Mouse (Mus musculus) 416B (cell line): ENCODE data around the gene Glt28d2.
"Not testable (repeated sequence)": the region's sequence is repeated elsewhere in the genome, so short reads cannot be mapped to it uniquely, and the experiment has no call there.

Source experiments
- DNase-seq: peaks from one replicate; pipeline ENCODE4 v3.0.0; 2011; ENCODE audit warnings: low read depth

Gene Glt28d2

GRCm38 (mm10) chr3:85887239-85887827 lies at the start of gene Glt28d2, which contains the start of gene Gm37240:
TSS of gene Glt28d2 (minus strand) at chr3:85887516.
TSS of gene Gm37240 (minus strand) at chr3:85887518.
- DNase-seq = no peak

- no peak for DNase-seq
These were observed 46.3 kb upstream of the Glt28d2 start for GRCm38 (mm10) chr3:85933586-85933985.

- no peak for DNase-seq
These were observed 44.5 kb upstream of the Glt28d2 start for GRCm38 (mm10) chr3:85931859-85932258.

- DNase-seq = no peak
These were observed 43.4 kb upstream of the Glt28d2 start for GRCm38 (mm10) chr3:85930671-85931255.

GRCm38 (mm10) chr3:85929711-85930110 lies 42.4 kb upstream of the Glt28d2 start:
- no peak for DNase-seq

GRCm38 (mm10) chr3:85928140-85928611 lies 40.9 kb upstream of the Glt28d2 start:
- no peak for DNase-seq

- DNase-seq = no peak
These were observed 40.0 kb upstream of the Glt28d2 start for GRCm38 (mm10) chr3:85927296-85927695.

GRCm38 (mm10) chr3:85923954-85924945 lies 36.9 kb upstream of the Glt28d2 start:
- DNase-seq = peak; percentile 60

- no peak for DNase-seq
These were observed 36.0 kb upstream of the Glt28d2 start for GRCm38 (mm10) chr3:85923343-85923742.

GRCm38 (mm10) chr3:85922331-85922730 lies 35.0 kb upstream of the Glt28d2 start:
- DNase-seq = peak; percentile 25

- DNase-seq = not testable (repeated sequence)
These were observed 33.4 kb upstream of the Glt28d2 start for GRCm38 (mm10) chr3:85920671-85921070.

GRCm38 (mm10) chr3:85917600-85917999 lies 30.3 kb upstream of the Glt28d2 start:
- peak; percentile 26 for DNase-seq

GRCm38 (mm10) chr3:85914806-85915205 lies 27.5 kb upstream of the Glt28d2 start:
- no peak for DNase-seq

- no peak for DNase-seq
These were observed 19.8 kb upstream of the Glt28d2 start for GRCm38 (mm10) chr3:85907136-85907535.

GRCm38 (mm10) chr3:85904371-85904770 lies 17.1 kb upstream of the Glt28d2 start:
- DNase-seq = no peak

- DNase-seq = no peak
These were observed 7.7 kb upstream of the Glt28d2 start for GRCm38 (mm10) chr3:85895020-85895419.

GRCm38 (mm10) chr3:85891571-85891970 lies 4.3 kb upstream of the Glt28d2 start:
- DNase-seq = no peak

- peak; percentile 91 for DNase-seq
These were observed 930 bp upstream of the Glt28d2 start for GRCm38 (mm10) chr3:85888221-85888671.

GRCm38 (mm10) chr3:85886636-85887238 lies 579 bp downstream of the Glt28d2 start:
- DNase-seq = no peak

- no peak for DNase-seq
These were observed 1.4 kb downstream of the Glt28d2 start for GRCm38 (mm10) chr3:85885906-85886305.

GRCm38 (mm10) chr3:85880687-85881086 lies 6.6 kb downstream of the Glt28d2 start:
- peak; percentile 34 for DNase-seq

GRCm38 (mm10) chr3:85880068-85880467 lies 7.2 kb downstream of the Glt28d2 start:
- DNase-seq = no peak
